Mouse (Mus musculus) frontal cortex, postnatal 14 days (tissue): Measurements from ENCODE around the gene Olfr829.
"Not testable (repeated sequence)": the region's sequence is repeated elsewhere in the genome, so short reads cannot be mapped to it uniquely, and the experiment has no call there.

Experiments used
- DNase-seq, 2 experiments: peaks; one replicate each; pipeline ENCODE4 v3.0.0; 2022; ENCODE audit warnings: low spot score in 2 of 2

The Olfr829 gene

GRCm38 (mm10) chr9:18854633-18855032 lies at the start of gene Olfr829:
Gene Olfr829, plus strand, starts transcription at chr9:18854933.
- DNase-seq: no peak

- DNase-seq: no peak
These were observed 35.3 kb upstream of the Olfr829 start, which contains the start of gene Olfr828 for GRCm38 (mm10) chr9:18819426-18819825. Gene Olfr828, minus strand, starts transcription at chr9:18819526.

GRCm38 (mm10) chr9:18874393-18874792 lies 19.7 kb downstream of the Olfr829 start, which contains the start of gene Olfr830:
Gene Olfr830, plus strand, starts transcription at chr9:18874693.
- no peak for DNase-seq

- DNase-seq: not testable (repeated sequence)
These were observed 53.0 kb downstream of the Olfr829 start for GRCm38 (mm10) chr9:18907699-18908098.
